Mouse (Mus musculus): ENCODE measurements around the gene Mad2l2.

DNA sequence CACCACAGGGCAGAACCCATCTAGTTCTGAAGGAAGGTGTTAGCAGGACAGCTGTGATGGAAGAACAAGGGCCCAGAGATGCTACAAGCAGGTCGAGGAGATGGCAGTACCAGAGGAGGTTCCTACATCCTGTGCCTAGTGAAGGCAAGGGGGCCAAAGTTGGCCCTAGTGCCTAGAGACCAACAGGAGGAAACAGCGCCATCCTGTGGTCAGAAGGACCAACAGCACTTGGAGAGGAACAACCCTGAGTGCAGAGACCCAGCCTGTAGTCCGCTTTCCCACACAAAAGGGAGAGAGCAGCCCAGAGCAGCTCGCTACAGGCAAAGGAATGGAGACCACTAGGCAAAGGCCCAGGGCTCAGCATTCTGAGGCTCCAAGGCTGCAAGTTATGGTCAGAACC is 55.6 kb downstream of the Mad2l2 start:
- TF ChIP-seq CTCF (IDR thresholded peaks at IDR 0.05; ENCODE audit: insufficient read depth, low read length) = no peak
- no peak for TF ChIP-seq POLR2A (IDR thresholded peaks at IDR 0.05; ENCODE audit: borderline replicate concordance, extremely low read depth, low read depth, low read length)
